Mouse (Mus musculus) naive thymus-derived CD4-positive, alpha-beta T cell, adult 5 months (primary cell): ENCODE measurements around the gene Map2k7. TPM values are rescaled to one million over a fixed set of nuclear protein-coding genes. Genes with fewer than 3 reads are reported as not detected.

Experiments used
- polyA plus RNA-seq: library from polyadenylated mRNA; unstranded; fragments of 100-300 nt; shearing (Covaris generic); gene quantifications from one replicate; pipeline ENCODE4 v1.2.1, GENCODE M21; 2017

Gene Map2k7
- polyA plus RNA-seq = 120 TPM

GRCm38 (mm10) chr8:4238434-4239192, at the start of gene Map2k7, which contains the start of gene Gm49320:
Gene Map2k7, plus strand, starts transcription at chr8:4238740.
Gene Gm49320, plus strand, starts transcription at chr8:4238865.

GRCm38 (mm10) chr8:4216791-4217621, 21.5 kb upstream of the Map2k7 start, which contains the start of gene Prr36:
Gene Prr36, minus strand, starts transcription at chr8:4217459.

GRCm38 (mm10) chr8:4226739-4227347, 11.7 kb upstream of the Map2k7 start, which contains the start of gene Lrrc8e:
Gene Lrrc8e, plus strand, starts transcription at chr8:4226827.

GRCm38 (mm10) chr8:4247951-4248540, 9.5 kb downstream of the Map2k7 start, which contains the start of gene Tgfbr3l:
Gene Tgfbr3l, plus strand, starts transcription at chr8:4248214.

GRCm38 (mm10) chr8:4252934-4253841, 14.6 kb downstream of the Map2k7 start, which contains the start of gene Snapc2:
Gene Snapc2, plus strand, starts transcription at chr8:4253080.

GRCm38 (mm10) chr8:4259125-4259804, 20.7 kb downstream of the Map2k7 start, which contains the start of gene Ctxn1:
Gene Ctxn1, minus strand, starts transcription at chr8:4259274.

GRCm38 (mm10) chr8:4275275-4276110, 37.0 kb downstream of the Map2k7 start, which contains the start of gene Timm44:
Gene Timm44, minus strand, starts transcription at chr8:4275913.

Other genes with a start within 250 kb of the Map2k7 start
- gene Cd209f, start 132.9 kb upstream of the Map2k7 start, polyA plus RNA-seq = not detected
- gene Cd209g, start 104.6 kb upstream of the Map2k7 start, polyA plus RNA-seq = not detected
- 16.8 TPM for gene Evi5l, start 72.2 kb upstream of the Map2k7 start, polyA plus RNA-seq
- not detected for gene Prr36, start 21.3 kb upstream of the Map2k7 start, polyA plus RNA-seq
- gene Lrrc8e, start 11.9 kb upstream of the Map2k7 start, polyA plus RNA-seq = 0.12 TPM
- 0.71 TPM for gene Gm49320, start 125 bp downstream of the Map2k7 start, polyA plus RNA-seq
- gene Tgfbr3l, start 9.5 kb downstream of the Map2k7 start, polyA plus RNA-seq = 7.6 TPM
- gene Snapc2, start 14.3 kb downstream of the Map2k7 start, polyA plus RNA-seq = 28.9 TPM
- gene Ctxn1, start 20.5 kb downstream of the Map2k7 start, polyA plus RNA-seq = 0.39 TPM
- 57.3 TPM for gene Timm44, start 37.2 kb downstream of the Map2k7 start, polyA plus RNA-seq
- 9.9 TPM for gene Ccl25, start 86.5 kb downstream of the Map2k7 start, polyA plus RNA-seq
- 253 TPM for gene Elavl1, start 86.7 kb downstream of the Map2k7 start, polyA plus RNA-seq